Mouse (Mus musculus) erythroblast, embryonic 14.5 days (primary cell): ENCODE results near the gene Magi1.

Source experiments
- GATA1 ChIP-seq: IDR thresholded peaks from 2 replicates; pipeline ENCODE4 v1.6.1; 2012; ENCODE audit warnings: low read length, inconsistent platforms, mixed read lengths
- TAL1 ChIP-seq: IDR thresholded peaks from 3 replicates; pipeline ENCODE4 v1.6.1; 2012; ENCODE audit warnings: low read length, inconsistent platforms, mixed read lengths

- TF ChIP-seq TAL1, result no peak
- TF ChIP-seq GATA1, result no peak
These were observed 24.8 kb upstream of the Magi1 start for GRCm38 (mm10) chr6:94308498-94308897.
